In genomic region chr8:126945730-126946163, GRCm38 (mm10) we compare ENCODE assay signal across 8 mouse cellular contexts. TPM values are rescaled to one million over a fixed set of nuclear protein-coding genes. Genes with fewer than 3 reads are reported as not detected.
A peak's percentile ranks its signal among the peaks of the same experiment; 100 is the strongest.
DNase-seq lines count a peak whose midpoint lies in the region; ATAC-seq lines count a peak whose summit lies in the region.

TSS of gene Tomm20 (minus strand) at chr8:126945844.

- peak; percentile 93 for ATAC-seq in hindbrain, embryonic 15.5 days (ENCODE audit: low FRiP score, low read depth)

- H3K27ac ChIP-seq in hindbrain, embryonic 15.5 days (replicated peaks) = peak within 1 kb of the TSS; percentile 83

- under 1% methylated on average over 48 of the region's 48 CpGs for WGBS in hindbrain, embryonic 15.5 days

- no peaks in the 10 kb centered on the region for H3K9me3 ChIP-seq in hindbrain, embryonic 15.5 days

- peak within 1 kb of the TSS; percentile 87 for H3K9ac ChIP-seq in hindbrain, embryonic 15.5 days

- peaks cover 33% of the 10 kb centered on the region for H3K4me1 ChIP-seq in hindbrain, embryonic 15.5 days (replicated peaks)

- peak; percentile 97 for DNase-seq in R1 (ENCODE audit: low read depth, low spot score)
- DNase-seq in cerebellum, postnatal 25 days = peak; percentile 97 to 99
- DNase-seq in frontal cortex, postnatal 36 days (ENCODE audit: low spot score in 2 of 2) = peak; percentile 96 to 97
- peak; percentile 95 for DNase-seq in left cerebral cortex, adult 11 months (ENCODE audit: low spot score)
- DNase-seq in lung, postnatal 4 days = peak; percentile 97 to 98
- DNase-seq in retina, postnatal 7 days (ENCODE audit: low read depth, low spot score) = peak; percentile 97
- peak; percentile 95 for DNase-seq in urinary bladder, adult 2 months (ENCODE audit: low spot score)

- H3K27me3 ChIP-seq in hindbrain, embryonic 15.5 days = no peaks in the 10 kb centered on the region

- H3K4me2 ChIP-seq in hindbrain, embryonic 15.5 days = peak within 1 kb of the TSS; percentile 98

- peak within 1 kb of the TSS; percentile 94 for H3K4me3 ChIP-seq in hindbrain, embryonic 15.5 days

- H3K36me3 ChIP-seq in hindbrain, embryonic 15.5 days = peaks cover 23% of the 10 kb centered on the region

RNA-seq across cellular contexts. Expression of gene Tomm20, which starts in this region (rescaled TPM):
- 196 and 200 TPM in 2 replicates for polyA plus RNA-seq in hindbrain, embryonic 15.5 days (2015; fragmentation: Nextera tagmentation; extraction: Ambion mirVana)
- 62.4 and 118 TPM in 2 replicates for polyA plus RNA-seq in urinary bladder, adult 2 months (2012; rRNA removed)

Comparison
In these comparisons a context has a peak if more than half of its experiments do, and no peak if none do; other contexts are left out.
1. Peak in every context shown above with its lines: DNase-seq, ATAC-seq, H3K4me3 ChIP-seq and H3K27ac ChIP-seq.